Mouse (Mus musculus) hindbrain, embryonic 11.5 days (tissue): ENCODE measurements at regions not wholly inside any gene's neighbourhood (a gene's known extent, or its start where the extent isn't known, plus 50 kb on each side); places are given as distances from the start of the nearest gene placed in this dataset.

ENCODE experiments used
- ATAC-seq: fragments of 200-750 bp; cut with Nextera tagmentation; 2 replicates; pipeline ENCODE4 v1.8.0; 2017; ENCODE audit warnings: mild to moderate bottlenecking, moderate TSS enrichment, moderate library complexity; ENCODE audit not compliant: low FRiP score
- DNase-seq: peaks from one replicate; pipeline ENCODE4 v3.0.0-alpha.2; 2015; ENCODE audit warnings: low spot score
- H3K27ac ChIP-seq: fragments of 300-500 bp; sonication (generic); 2 replicates; pipeline ENCODE4 v1.5.1; 2014; ENCODE audit warnings: mild to moderate bottlenecking, low read depth, low read length
- H3K27me3 ChIP-seq: fragments of 300-500 bp; sonication (generic); 2 replicates; pipeline ENCODE4 v1.6.1; 2014; ENCODE audit warnings: mild to moderate bottlenecking, low read length, moderate library complexity, mixed read lengths; ENCODE audit not compliant: control insufficient read depth, insufficient read depth
- H3K36me3 ChIP-seq: fragments of 300-500 bp; sonication (generic); 2 replicates; pipeline ENCODE4 v1.6.1; 2014; ENCODE audit warnings: mild to moderate bottlenecking, low read length, moderate library complexity, mixed read lengths; ENCODE audit not compliant: control insufficient read depth, insufficient read depth
- H3K4me1 ChIP-seq: fragments of 300-500 bp; sonication (generic); replicated peaks from 2 replicates; pipeline ENCODE4 v1.6.1; 2014; ENCODE audit warnings: low read length, mixed read lengths; ENCODE audit not compliant: control insufficient read depth, insufficient read depth
- H3K4me2 ChIP-seq: fragments of 300-500 bp; sonication (generic); replicated peaks from 2 replicates; pipeline ENCODE4 v1.6.1; 2014; ENCODE audit warnings: mild to moderate bottlenecking, low read depth, low read length
- H3K4me3 ChIP-seq: fragments of 300-500 bp; sonication (generic); 2 replicates; pipeline ENCODE4 v1.5.1; 2014; ENCODE audit warnings: low read depth, low read length
- H3K9ac ChIP-seq: fragments of 300-500 bp; sonication (generic); 2 replicates; pipeline ENCODE4 v1.6.1; 2014; ENCODE audit warnings: low read depth, low read length
- H3K9me3 ChIP-seq: fragments of 300-500 bp; sonication (generic); 2 replicates; pipeline ENCODE4 v1.6.1; 2016; ENCODE audit warnings: low read length; ENCODE audit not compliant: control insufficient read depth
- WGBS: fragments of 180-500 bp; shearing (Covaris S2); extraction: QIAGEN DNeasy Blood & Tissue Kit; methylation state at CpG from one replicate; pipeline ENCODE4 v1.1.7; 2014; 5-methylcytosine and 5-hydroxymethylcytosine counted together

DNA sequence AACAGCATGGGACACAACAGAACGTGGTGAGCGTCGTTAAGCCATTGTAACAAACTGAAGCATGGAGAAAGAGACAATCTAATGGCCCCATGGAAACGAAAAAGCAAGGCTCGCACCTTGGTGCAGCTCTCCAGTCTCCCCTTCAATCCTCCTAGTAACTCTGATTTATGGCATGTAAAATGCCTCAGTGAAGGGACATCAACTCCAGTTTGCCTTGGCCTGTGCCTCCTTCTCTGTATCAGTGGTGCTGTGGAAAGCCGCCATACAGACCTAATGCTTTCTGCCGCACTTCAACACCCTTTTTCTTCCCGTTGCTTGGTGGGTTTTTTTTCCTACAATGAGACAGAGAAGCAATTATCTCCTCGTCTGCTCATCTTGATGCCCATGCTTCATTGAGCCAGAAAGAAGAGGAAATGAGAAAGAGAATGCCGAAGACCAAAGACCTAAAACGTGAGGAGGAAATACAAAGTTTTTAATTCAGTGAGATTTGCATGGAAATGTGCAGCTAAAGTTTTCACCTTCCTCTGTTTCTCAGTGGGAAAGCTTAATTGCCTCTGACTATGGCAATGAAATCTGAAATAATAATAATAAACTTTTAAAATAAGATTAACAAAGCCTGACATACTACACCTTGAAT is 241.4 kb downstream of the Lrrn1 start:
- Histone ChIP-seq H3K27me3 (no peaks in the 10 kb centered on the region), H3K9me3 (no peaks in the 10 kb centered on the region), H3K36me3 (no peaks in the 10 kb centered on the region), H3K4me3 (no peak overlapping the region), H3K4me1 (no peaks in the 10 kb centered on the region), H3K27ac (no peak overlapping the region), H3K9ac (no peak overlapping the region), H3K4me2 (no peak overlapping the region)
- ATAC-seq, result no peak
- 74% methylated on average over 11 of the region's 11 CpGs for WGBS
- DNase-seq, result no peak

DNA sequence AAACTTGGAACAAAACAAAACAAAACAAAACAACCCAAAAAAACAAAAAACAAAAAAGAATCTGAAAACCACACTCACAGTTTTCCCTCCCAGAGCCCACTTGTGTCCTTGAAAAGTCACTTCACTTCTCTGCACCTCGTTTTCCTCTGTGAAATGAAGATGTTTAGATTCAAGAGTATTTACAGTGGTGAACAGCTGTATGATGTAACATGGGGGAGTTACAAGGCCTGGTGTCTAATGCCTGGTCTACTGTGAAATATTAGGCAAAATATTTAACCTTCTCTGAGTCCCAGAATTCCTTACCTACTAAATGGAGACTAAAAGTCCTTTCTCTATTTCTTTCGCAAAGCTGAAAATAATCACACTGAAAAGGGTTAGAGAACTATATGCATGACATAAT is 255.4 kb downstream of the Lrrn1 start:
- no peak for ATAC-seq
- Histone ChIP-seq H3K4me1 (no peaks in the 10 kb centered on the region), H3K36me3 (no peaks in the 10 kb centered on the region), H3K9ac (no peak overlapping the region), H3K27ac (no peak overlapping the region), H3K4me2 (no peak overlapping the region), H3K9me3 (no peaks in the 10 kb centered on the region), H3K4me3 (no peak overlapping the region), H3K27me3 (no peaks in the 10 kb centered on the region)
- WGBS, result 89% methylated on average over 2 of the region's 2 CpGs
- no peak for DNase-seq

DNA sequence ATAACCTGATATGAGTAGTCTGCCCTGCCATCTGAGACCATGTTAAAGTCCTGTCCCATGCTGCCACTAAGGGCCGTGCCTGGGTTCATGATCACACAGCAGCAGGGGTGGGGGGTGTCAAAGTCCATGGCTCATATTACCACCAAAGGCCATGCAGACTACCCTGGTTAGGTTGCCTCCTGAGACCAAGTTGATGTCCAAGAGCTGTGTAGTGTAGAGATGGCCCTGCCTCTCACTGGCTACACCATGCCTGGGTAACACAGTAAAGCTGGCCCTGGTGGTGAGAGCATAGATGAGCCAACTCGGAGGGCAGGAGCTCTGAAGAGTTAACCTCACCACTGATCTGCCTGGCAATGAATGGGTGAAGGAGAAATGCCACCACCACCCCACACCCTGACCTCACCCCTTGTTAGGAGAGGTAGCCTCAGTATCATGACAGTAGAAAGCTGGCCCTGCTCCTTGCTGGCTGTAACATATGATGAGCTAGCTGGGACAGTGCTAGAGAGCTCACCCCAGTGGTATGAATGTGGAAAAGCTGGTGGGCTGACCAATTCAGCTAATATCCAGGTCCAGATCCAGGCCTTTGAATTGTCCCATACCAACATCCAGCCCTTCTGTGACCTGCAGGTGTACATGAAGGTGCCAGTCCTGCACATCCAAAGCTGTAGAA is 258.8 kb downstream of the Lrrn1 start:
- ATAC-seq (peak; percentile 46; the same call in 1 of the 2 replicates), DNase-seq (no peak)
- no peak overlapping the region for H3K4me2 ChIP-seq
- no peaks in the 10 kb centered on the region for H3K4me1 ChIP-seq
- 94% methylated on average over 2 of the region's 2 CpGs for WGBS
- no peaks in the 10 kb centered on the region for H3K27me3 ChIP-seq
- H3K9me3 ChIP-seq, result no peaks in the 10 kb centered on the region
- H3K4me3 ChIP-seq, result no peak overlapping the region
- H3K9ac ChIP-seq, result no peak overlapping the region
- no peaks in the 10 kb centered on the region for H3K36me3 ChIP-seq
- no peak overlapping the region for H3K27ac ChIP-seq

DNA sequence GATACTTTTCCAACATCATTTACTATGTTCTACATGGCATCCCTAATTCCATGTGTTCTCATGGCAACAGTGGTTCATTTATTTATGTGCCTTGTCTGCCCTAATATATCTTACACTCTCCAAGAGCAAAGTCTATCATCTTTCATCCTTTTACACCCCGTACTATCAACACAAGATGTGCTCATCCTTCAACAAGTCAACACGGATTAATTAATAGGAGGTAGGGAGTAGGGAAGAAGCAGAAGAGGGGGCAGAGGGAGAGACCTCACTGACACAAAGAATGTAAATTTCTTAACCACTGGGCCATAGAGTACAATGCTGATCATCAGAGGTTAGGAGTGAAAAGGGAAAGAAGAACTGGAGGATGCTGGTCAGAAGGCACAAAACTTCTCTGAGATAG is 267.0 kb upstream of the Setmar start:
- WGBS, result 78% methylated on average over 2 of the region's 2 CpGs
- Histone ChIP-seq H3K9me3 (no peaks in the 10 kb centered on the region), H3K4me3 (no peak overlapping the region), H3K27me3 (no peaks in the 10 kb centered on the region), H3K36me3 (no peaks in the 10 kb centered on the region), H3K4me2 (no peak overlapping the region), H3K9ac (no peak overlapping the region), H3K4me1 (no peaks in the 10 kb centered on the region), H3K27ac (no peak overlapping the region)
- ATAC-seq (no peak), DNase-seq (no peak)

DNA sequence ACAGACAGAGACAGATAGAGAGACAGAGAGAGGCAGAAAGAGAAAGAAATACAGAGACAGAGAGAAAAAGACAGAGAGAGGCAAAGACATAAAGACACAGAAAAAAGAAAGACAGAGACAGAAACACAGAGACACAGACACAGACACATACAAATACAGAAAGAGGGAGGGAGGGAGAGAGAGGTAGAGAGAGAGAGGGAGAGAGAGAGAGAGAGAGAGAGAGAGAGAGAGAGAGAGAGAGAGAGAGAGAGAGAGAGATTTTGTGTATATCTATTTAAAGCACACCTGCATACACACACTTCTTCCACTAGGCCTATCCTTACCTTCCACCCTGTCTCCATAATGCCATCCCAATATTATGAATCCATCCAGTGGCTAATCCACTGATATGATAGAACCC is 261.8 kb upstream of the Setmar start:
- H3K27ac ChIP-seq, result no peak overlapping the region
- H3K9me3 ChIP-seq, result no peaks in the 10 kb centered on the region
- H3K4me1 ChIP-seq, result no peaks in the 10 kb centered on the region
- no peak for DNase-seq
- no peaks in the 10 kb centered on the region for H3K27me3 ChIP-seq
- H3K4me2 ChIP-seq, result no peak overlapping the region
- H3K9ac ChIP-seq, result no peak overlapping the region
- ATAC-seq, result no peak
- H3K36me3 ChIP-seq, result no peaks in the 10 kb centered on the region
- no peak overlapping the region for H3K4me3 ChIP-seq
